26 mouse cellular contexts compared by ENCODE assay signal in the genomic region with DNA sequence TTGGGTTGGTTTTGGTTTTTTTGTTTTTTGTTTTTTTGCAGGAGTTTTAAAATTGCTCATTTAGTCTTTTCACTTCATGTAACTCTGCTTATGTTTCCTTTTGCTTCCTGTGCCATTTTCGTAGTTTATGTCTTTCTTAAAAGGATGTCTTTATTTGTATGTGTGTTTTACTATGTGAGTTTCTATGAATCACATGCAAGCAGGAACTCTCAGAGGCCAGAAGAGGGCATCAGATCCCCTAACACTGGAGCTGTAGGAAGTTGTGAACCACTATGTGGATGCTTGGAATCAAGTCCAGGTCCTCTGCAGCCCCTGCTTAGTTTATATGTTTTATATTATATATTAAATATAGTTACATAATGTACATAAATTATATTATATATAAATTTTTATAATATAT.
A peak's percentile ranks its signal among the peaks of the same experiment; 100 is the strongest.
DNase-seq lines count a peak whose midpoint lies in the region; ATAC-seq and TF ChIP-seq lines count a peak whose summit lies in the region.
"Had no signal": no experiment of that assay in that cellular context is flagged by ENCODE, and none has a peak within 500 bp of the region (broad histone marks: within the 10 kb centered on the region; RNA-seq: fewer than 3 reads in every experiment).

No protein-coding gene starts in this region.

- no peaks in the 10 kb centered on the region for H3K27me3 ChIP-seq in kidney, postnatal 0 days (ENCODE audit: insufficient read depth, low read length)
- H3K27me3 ChIP-seq in midbrain, postnatal 0 days (ENCODE audit: insufficient read depth, low read length) = no peaks in the 10 kb centered on the region
- H3K27me3 ChIP-seq in midbrain, embryonic 13.5 days = no peaks in the 10 kb centered on the region
- no peaks in the 10 kb centered on the region for H3K27me3 ChIP-seq in forebrain, embryonic 15.5 days
- H3K27me3 ChIP-seq: embryonic facial prominence, embryonic 12.5 days; heart, embryonic 13.5 days; hindbrain, embryonic 15.5 days; limb, embryonic 13.5 days; liver, embryonic 13.5 days; neural tube, embryonic 13.5 days had no signal

- 85% methylated on average over 1 of the region's 1 CpGs for WGBS in kidney, postnatal 0 days
- WGBS in midbrain, postnatal 0 days = 79% methylated on average over 1 of the region's 1 CpGs
- 98% methylated on average over 1 of the region's 1 CpGs for WGBS in midbrain, embryonic 13.5 days
- WGBS in forebrain, embryonic 15.5 days = 93% methylated on average over 1 of the region's 1 CpGs

- no peak overlapping the region for H3K4me2 ChIP-seq in kidney, postnatal 0 days (ENCODE audit: low read length)
- H3K4me2 ChIP-seq in midbrain, postnatal 0 days (ENCODE audit: low read depth, low read length, poor library complexity, severe bottlenecking) = no peak overlapping the region
- H3K4me2 ChIP-seq in midbrain, embryonic 13.5 days (replicated peaks) = no peak overlapping the region
- H3K4me2 ChIP-seq in forebrain, embryonic 15.5 days (replicated peaks) = no peak overlapping the region
- H3K4me2 ChIP-seq: embryonic facial prominence, embryonic 12.5 days; heart, embryonic 13.5 days; hindbrain, embryonic 15.5 days; limb, embryonic 13.5 days; liver, embryonic 13.5 days; lung, embryonic 14.5 days; neural tube, embryonic 13.5 days had no signal

- H3K27ac ChIP-seq in gastrocnemius, adult 2 months = no peak overlapping the region
- H3K27ac ChIP-seq in kidney, postnatal 0 days = no peak overlapping the region
- no peak overlapping the region for H3K27ac ChIP-seq in midbrain, postnatal 0 days (ENCODE audit: low read depth, low read length)
- no peak overlapping the region for H3K27ac ChIP-seq in midbrain, embryonic 13.5 days
- no peak overlapping the region for H3K27ac ChIP-seq in forebrain, embryonic 15.5 days (replicated peaks)
- H3K27ac ChIP-seq: embryonic facial prominence, embryonic 12.5 days; heart, embryonic 13.5 days; hindbrain, embryonic 10.5 days; hindbrain, embryonic 15.5 days; left cerebral cortex, adult 2 months; limb, embryonic 13.5 days; liver, embryonic 13.5 days; neural tube, embryonic 13.5 days had no signal

- no peaks in the 10 kb centered on the region for H3K4me1 ChIP-seq in kidney, postnatal 0 days (replicated peaks; ENCODE audit: insufficient read depth, low read length)
- no peaks in the 10 kb centered on the region for H3K4me1 ChIP-seq in midbrain, postnatal 0 days (ENCODE audit: insufficient read depth, low read length)
- H3K4me1 ChIP-seq in midbrain, embryonic 13.5 days (replicated peaks) = 0 out of 2 replicates have a peak, but pooled peaks cover 3% of the 10 kb centered on the region
- H3K4me1 ChIP-seq in forebrain, embryonic 15.5 days = peaks cover 4% of the 10 kb centered on the region
- H3K4me1 ChIP-seq: embryonic facial prominence, embryonic 12.5 days; heart, embryonic 13.5 days; hindbrain, embryonic 10.5 days; limb, embryonic 13.5 days had no signal

- no peak overlapping the region for H3K9ac ChIP-seq in kidney, postnatal 0 days (ENCODE audit: low read depth, low read length)
- H3K9ac ChIP-seq in midbrain, postnatal 0 days (replicated peaks; ENCODE audit: low read length, poor library complexity, severe bottlenecking) = no peak overlapping the region
- no peak overlapping the region for H3K9ac ChIP-seq in midbrain, embryonic 13.5 days (replicated peaks)
- no peak overlapping the region for H3K9ac ChIP-seq in forebrain, embryonic 15.5 days (replicated peaks)
- H3K9ac ChIP-seq: embryonic facial prominence, embryonic 12.5 days; heart, embryonic 13.5 days; hindbrain, embryonic 15.5 days; limb, embryonic 13.5 days; liver, embryonic 13.5 days; lung, embryonic 14.5 days; neural tube, embryonic 13.5 days had no signal

- intact Hi-C loops in gastrocnemius, adult 2 months (cut with DNase I) = no loop called here

- DNase-seq in gastrocnemius, adult 2 months = no peak
- DNase-seq in gastrocnemius, postnatal 25 days = no peak
- no peak for DNase-seq in kidney, postnatal 0 days (ENCODE audit: low spot score)
- DNase-seq in kidney, adult 18-20 months = no peak
- no peak for DNase-seq in midbrain, postnatal 0 days (ENCODE audit: low spot score)
- DNase-seq in cerebellum, postnatal 25 days = no peak
- DNase-seq: adrenal gland, adult 8-10 months; cerebellum, adult 8-10 months; embryo, embryonic 11 days; heart, postnatal 10 days; kidney, adult 9 months; kidney, postnatal 14 days; liver, embryonic 13.5 days; lung, embryonic 14.5 days; lung, postnatal 14 days; thymus, postnatal 4 days had no signal

- H3K9me3 ChIP-seq in kidney, postnatal 0 days (replicated peaks; ENCODE audit: low read length) = no peaks in the 10 kb centered on the region
- H3K9me3 ChIP-seq in midbrain, postnatal 0 days (ENCODE audit: low read length) = no peaks in the 10 kb centered on the region
- no peaks in the 10 kb centered on the region; the same call in 1 of the 2 replicates for H3K9me3 ChIP-seq in midbrain, embryonic 13.5 days
- H3K9me3 ChIP-seq in forebrain, embryonic 15.5 days = no peaks in the 10 kb centered on the region
- H3K9me3 ChIP-seq: embryonic facial prominence, embryonic 12.5 days; liver, embryonic 13.5 days had no signal

- peak; percentile 27; the same call in 1 of the 2 replicates for TF ChIP-seq CTCF in gastrocnemius, adult 2 months (IDR thresholded peaks at IDR 0.05)
- TF ChIP-seq CTCF in kidney, postnatal 0 days (IDR thresholded peaks at IDR 0.05; ENCODE audit: low read depth) = peak; percentile 16; the same call in 1 of the 2 replicates
- TF ChIP-seq CTCF in midbrain, postnatal 0 days (IDR thresholded peaks at IDR 0.05) = peak; percentile 31

- H3K4me3 ChIP-seq in gastrocnemius, adult 2 months = no peak overlapping the region
- no peak overlapping the region for H3K4me3 ChIP-seq in kidney, postnatal 0 days (replicated peaks; ENCODE audit: low read depth, low read length)
- H3K4me3 ChIP-seq in midbrain, postnatal 0 days (ENCODE audit: low read depth, low read length) = no peak overlapping the region
- H3K4me3 ChIP-seq in midbrain, embryonic 13.5 days (replicated peaks) = no peak overlapping the region
- H3K4me3 ChIP-seq in forebrain, embryonic 15.5 days = no peak overlapping the region
- H3K4me3 ChIP-seq: embryonic facial prominence, embryonic 12.5 days; heart, embryonic 13.5 days; hindbrain, embryonic 10.5 days; hindbrain, embryonic 15.5 days; left cerebral cortex, adult 2 months; limb, embryonic 13.5 days; liver, embryonic 13.5 days; neural tube, embryonic 13.5 days had no signal

- ATAC-seq in kidney, postnatal 0 days (replicated peaks; ENCODE audit: low FRiP score, low read depth) = no peak
- ATAC-seq in midbrain, postnatal 0 days (ENCODE audit: low FRiP score) = no peak
- no peak for ATAC-seq in midbrain, embryonic 13.5 days
- no peak for ATAC-seq in forebrain, embryonic 15.5 days (replicated peaks)
- ATAC-seq: forebrain, embryonic 14.5 days had no signal

- H3K36me3 ChIP-seq in kidney, postnatal 0 days (ENCODE audit: insufficient read depth, low read length) = no peaks in the 10 kb centered on the region
- no peaks in the 10 kb centered on the region for H3K36me3 ChIP-seq in midbrain, postnatal 0 days (ENCODE audit: insufficient read depth, low read length)
- no peaks in the 10 kb centered on the region for H3K36me3 ChIP-seq in midbrain, embryonic 13.5 days
- H3K36me3 ChIP-seq in forebrain, embryonic 15.5 days = no peaks in the 10 kb centered on the region
- H3K36me3 ChIP-seq: embryonic facial prominence, embryonic 12.5 days; heart, embryonic 13.5 days; hindbrain, embryonic 10.5 days; hindbrain, embryonic 15.5 days; limb, embryonic 13.5 days; liver, embryonic 13.5 days; neural tube, embryonic 13.5 days had no signal
